Mouse (Mus musculus) liver, embryonic 14.5 days (tissue): ENCODE results near the gene Armh3.

Source experiments
- CTCF ChIP-seq: IDR thresholded peaks from 2 replicates; pipeline ENCODE4 v1.5.1; 2016; ENCODE audit warnings: antibody characterized with exemption, low read depth, control low read depth
- EP300 ChIP-seq: IDR thresholded peaks from 2 replicates; pipeline ENCODE4 v1.6.1; 2016; ENCODE audit warnings: antibody characterized with exemption, low read depth

GRCm38 (mm10) chr19:46031689-46032432 lies 33.6 kb upstream of the Armh3 start:
- TF ChIP-seq CTCF = no peak
- TF ChIP-seq EP300 = no peak
